Mouse (Mus musculus) ES-Bruce4 (cell line): ENCODE measurements around the gene Tnfrsf14.

Experiments
- CTCF ChIP-seq: IDR thresholded peaks from one replicate; pipeline ENCODE4 v1.8.1; 2011; ENCODE audit warnings: low read depth, low read length
- EP300 ChIP-seq: IDR thresholded peaks from 2 replicates; pipeline ENCODE4 v1.6.1; 2011; ENCODE audit warnings: low read depth, low read length; ENCODE audit not compliant: insufficient read depth
- POLR2A ChIP-seq: IDR thresholded peaks from one replicate; pipeline ENCODE4 v1.8.1; 2011; ENCODE audit warnings: low read length; ENCODE audit not compliant: insufficient read depth

- TF ChIP-seq CTCF (no peak), POLR2A (no peak), EP300 (no peak)
These were observed 811 bp upstream of the Tnfrsf14 start for GRCm38 (mm10) chr4:154929088-154929660.
